Mouse (Mus musculus): ENCODE results near the gene Syngr1.

The Syngr1 gene

DNA sequence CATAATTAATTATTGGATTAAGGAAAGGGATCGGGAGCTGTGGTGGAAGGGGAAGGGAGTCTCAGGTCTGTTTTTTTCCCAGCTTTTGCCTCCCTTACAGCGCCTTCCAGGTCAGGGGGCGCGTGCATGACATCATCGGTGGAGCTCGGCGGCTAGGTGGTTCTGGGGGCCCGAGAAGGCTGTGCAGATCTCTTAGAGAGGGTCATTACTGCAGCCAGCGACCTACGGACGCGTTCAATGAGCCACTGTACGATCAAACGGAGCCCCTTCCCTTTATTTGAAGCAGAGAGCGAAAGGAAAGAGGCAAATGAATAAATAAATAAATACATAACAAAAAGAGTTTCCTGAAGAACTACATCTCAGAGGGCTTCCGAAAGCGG lies 403 bp upstream of the Syngr1 start:
- DNase-seq (ENCODE audit: low spot score) = no peak

- no peak for DNase-seq (ENCODE audit: low spot score)
These were observed 907 bp downstream of the Syngr1 start for GRCm38 (mm10) chr15:80092041-80092441.

DNA sequence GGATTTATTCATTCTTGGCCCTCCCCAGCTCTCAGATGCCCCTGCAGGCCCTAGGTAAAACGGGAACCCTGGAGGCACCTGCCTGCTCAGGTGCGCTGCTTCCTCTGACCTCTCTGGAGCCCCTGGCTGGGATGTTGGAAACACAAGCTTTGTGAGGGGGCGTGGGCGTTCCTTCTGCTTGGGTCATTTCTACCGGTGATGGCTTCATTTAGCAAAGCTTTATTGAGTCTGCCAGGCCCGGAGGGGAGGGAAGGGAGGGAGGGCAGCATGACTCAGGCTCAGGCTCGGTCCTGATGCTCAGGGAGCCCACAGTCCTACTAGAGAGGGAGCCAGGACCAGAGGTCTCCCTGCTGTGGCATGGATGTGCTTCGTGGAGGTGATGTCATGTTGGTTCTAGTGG lies 1.5 kb downstream of the Syngr1 start:
- DNase-seq (ENCODE audit: low spot score) = no peak

- no peak for DNase-seq (ENCODE audit: low spot score)
These were observed 3.1 kb downstream of the Syngr1 start for GRCm38 (mm10) chr15:80094201-80094600.

DNA sequence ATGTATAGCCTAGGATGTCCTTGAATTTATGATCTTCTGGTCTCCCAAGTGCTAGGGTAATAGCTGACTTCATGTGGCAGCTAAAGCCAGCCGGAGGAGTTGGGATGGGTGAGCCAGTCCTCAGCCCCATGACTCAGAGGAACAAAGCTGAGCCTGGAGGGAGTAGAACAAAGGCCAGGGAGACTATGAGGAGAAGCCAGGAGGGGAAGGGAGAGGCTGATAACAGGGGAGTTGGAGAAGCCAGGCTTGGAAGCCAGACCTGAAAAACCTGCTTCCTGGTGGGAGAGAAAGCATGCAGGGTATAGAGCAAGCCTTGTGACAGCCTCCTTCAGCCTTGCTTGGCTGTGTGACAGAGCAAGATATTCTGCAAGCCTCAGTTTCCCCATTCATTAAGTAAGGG lies 4.5 kb downstream of the Syngr1 start:
- DNase-seq (ENCODE audit: low spot score) = no peak

GRCm38 (mm10) chr15:80096406-80096805 lies 5.3 kb downstream of the Syngr1 start:
- DNase-seq (ENCODE audit: low spot score) = no peak

- DNase-seq (ENCODE audit: low spot score) = no peak
These were observed 6.1 kb downstream of the Syngr1 start for GRCm38 (mm10) chr15:80096946-80097881.

DNA sequence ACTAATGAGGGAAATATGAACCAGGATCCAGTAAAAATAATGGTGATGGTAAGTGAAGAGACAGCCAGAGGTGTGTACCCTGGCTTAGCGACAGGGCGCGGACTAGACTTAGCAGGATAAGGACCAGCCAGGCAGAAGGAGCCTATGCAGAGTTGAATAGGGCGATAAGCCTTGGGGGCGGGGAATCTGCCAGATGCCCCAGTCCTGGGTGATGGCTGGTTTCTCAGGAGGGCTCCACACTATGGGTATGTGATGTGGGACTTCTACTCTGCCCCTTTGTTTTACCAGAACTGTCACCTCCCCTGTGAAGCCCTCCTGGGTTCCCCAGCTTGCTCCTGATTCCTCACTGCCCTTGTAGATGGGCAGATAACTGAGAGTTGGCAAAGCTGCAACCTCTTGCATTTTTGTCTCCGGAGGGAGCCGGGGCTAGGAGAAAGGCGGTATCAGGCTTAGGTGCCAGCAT lies 6.9 kb downstream of the Syngr1 start:
- DNase-seq (ENCODE audit: low spot score) = no peak

- DNase-seq (ENCODE audit: low spot score) = no peak
These were observed 7.7 kb downstream of the Syngr1 start for GRCm38 (mm10) chr15:80098809-80099208.

DNA sequence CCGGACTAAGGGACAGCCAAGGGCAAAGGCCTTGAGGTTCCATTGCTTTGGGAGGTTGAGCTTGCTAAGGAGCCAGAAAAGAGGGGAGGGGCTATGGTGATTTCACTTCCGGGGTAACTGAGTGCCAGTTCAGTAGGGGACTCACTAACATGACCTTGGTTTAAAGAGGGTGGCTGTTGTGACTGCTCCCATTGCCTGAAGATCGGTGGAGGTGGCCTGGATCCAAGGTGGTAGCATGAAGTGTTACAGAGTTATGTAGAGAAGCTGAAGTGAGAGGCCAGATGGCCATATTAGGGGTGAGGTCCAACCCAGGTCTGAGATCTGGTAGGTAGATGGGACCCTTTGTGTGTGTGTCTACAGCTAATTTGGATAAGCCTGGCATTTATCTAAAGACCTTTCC lies 8.3 kb downstream of the Syngr1 start:
- DNase-seq (ENCODE audit: low spot score) = no peak

- DNase-seq (ENCODE audit: low spot score) = no peak
These were observed 9.1 kb downstream of the Syngr1 start for GRCm38 (mm10) chr15:80100196-80100595.

GRCm38 (mm10) chr15:80100871-80101270 lies 9.7 kb downstream of the Syngr1 start:
- DNase-seq (ENCODE audit: low spot score) = no peak

GRCm38 (mm10) chr15:80101503-80101902 lies 10.4 kb downstream of the Syngr1 start:
- DNase-seq (ENCODE audit: low spot score) = no peak

DNA sequence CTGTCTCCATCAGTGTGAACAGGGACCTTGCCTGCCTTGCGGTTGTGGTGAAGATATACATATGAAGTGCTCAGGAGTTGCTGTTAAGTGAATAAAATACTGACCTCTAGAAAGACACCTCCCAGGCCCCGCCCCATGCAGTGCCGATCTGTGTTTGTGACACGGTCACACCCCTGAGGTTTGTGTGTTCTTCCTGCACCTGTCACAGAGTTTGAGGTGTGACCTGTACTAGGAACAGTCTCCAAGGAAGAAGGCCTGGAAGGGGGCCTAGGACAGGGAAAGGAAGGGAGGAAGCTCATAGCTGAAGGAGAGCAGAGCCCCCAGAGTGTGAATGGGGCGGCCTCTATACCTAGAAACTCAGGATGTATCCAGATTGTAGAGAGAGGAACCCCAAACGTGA lies 11.4 kb downstream of the Syngr1 start:
- no peak for DNase-seq (ENCODE audit: low spot score)

GRCm38 (mm10) chr15:80105490-80106410 lies 14.6 kb downstream of the Syngr1 start:
- no peak for DNase-seq (ENCODE audit: low spot score)

GRCm38 (mm10) chr15:80107143-80107542 lies 16.0 kb downstream of the Syngr1 start:
- DNase-seq (ENCODE audit: low spot score) = no peak

- DNase-seq (ENCODE audit: low spot score) = no peak
These were observed 16.4 kb downstream of the Syngr1 start for GRCm38 (mm10) chr15:80107575-80107974.

DNA sequence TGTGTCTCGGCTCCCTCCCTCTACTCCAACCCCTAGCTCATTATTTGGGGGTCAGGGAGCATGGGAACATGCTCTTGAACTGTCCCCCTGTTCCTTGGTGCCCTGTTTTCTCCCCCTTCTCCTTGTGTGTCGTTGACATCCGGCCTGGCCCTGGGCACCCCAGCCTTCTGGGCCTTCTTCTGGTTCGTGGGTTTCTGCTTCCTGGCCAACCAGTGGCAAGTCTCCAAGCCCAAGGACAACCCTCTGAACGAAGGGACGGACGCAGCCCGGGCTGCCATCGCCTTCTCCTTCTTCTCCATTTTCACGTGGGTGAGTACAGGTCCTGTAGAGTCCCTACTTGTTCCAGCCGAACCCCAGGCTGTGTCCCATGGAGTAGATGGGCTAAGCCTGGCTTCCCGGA lies 20.3 kb downstream of the Syngr1 start:
- DNase-seq (ENCODE audit: low spot score) = no peak

DNA sequence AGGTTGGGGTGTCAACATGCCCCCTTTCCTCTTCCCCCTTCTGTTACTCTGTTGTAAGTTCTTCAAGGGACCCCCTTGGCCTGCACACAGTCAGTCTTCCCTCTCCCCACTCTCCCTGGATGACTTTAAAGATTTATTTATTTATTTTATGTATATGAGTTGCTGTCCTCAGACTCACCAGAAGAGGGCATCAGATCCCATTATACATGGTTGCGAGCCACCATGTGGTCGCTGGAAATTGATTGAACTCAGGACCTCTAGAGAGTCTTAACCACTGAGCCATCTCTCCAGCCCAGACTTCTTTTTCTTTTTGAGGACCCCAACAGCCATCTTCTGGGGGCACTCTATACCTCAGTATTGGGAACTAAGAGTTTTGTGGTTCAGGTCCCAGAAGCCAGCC lies 21.4 kb downstream of the Syngr1 start:
- DNase-seq (ENCODE audit: low spot score) = no peak

- DNase-seq (ENCODE audit: low spot score) = no peak
These were observed 23.3 kb downstream of the Syngr1 start for GRCm38 (mm10) chr15:80114414-80114813.

DNA sequence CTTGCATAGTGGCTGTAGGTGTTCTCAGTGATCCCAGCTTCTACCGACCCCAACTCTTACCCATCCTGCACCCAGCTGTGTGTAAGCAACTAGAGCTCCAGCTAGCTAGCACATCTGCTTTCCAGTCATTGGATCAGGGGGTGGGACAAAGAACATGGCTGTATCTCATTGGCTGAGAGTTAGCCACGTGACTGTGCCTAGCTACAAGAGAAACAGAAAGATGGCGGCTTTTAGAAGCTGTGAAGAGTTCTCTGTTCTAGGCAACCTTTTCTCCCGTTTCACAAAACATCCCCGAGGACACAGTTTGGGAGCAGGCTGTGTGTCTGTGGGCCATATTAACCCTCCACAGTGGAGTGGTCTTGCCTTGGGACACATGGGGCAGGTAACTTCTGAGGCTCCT lies 24.1 kb downstream of the Syngr1 start:
- no peak for DNase-seq (ENCODE audit: low spot score)

GRCm38 (mm10) chr15:80115866-80116794 lies 25.0 kb downstream of the Syngr1 start:
- no peak for DNase-seq (ENCODE audit: low spot score)

Data from left cerebral cortex, adult 11 months (tissue).